Comparison of ENCODE assay signal across 12 mouse cellular contexts in the genomic region with DNA sequence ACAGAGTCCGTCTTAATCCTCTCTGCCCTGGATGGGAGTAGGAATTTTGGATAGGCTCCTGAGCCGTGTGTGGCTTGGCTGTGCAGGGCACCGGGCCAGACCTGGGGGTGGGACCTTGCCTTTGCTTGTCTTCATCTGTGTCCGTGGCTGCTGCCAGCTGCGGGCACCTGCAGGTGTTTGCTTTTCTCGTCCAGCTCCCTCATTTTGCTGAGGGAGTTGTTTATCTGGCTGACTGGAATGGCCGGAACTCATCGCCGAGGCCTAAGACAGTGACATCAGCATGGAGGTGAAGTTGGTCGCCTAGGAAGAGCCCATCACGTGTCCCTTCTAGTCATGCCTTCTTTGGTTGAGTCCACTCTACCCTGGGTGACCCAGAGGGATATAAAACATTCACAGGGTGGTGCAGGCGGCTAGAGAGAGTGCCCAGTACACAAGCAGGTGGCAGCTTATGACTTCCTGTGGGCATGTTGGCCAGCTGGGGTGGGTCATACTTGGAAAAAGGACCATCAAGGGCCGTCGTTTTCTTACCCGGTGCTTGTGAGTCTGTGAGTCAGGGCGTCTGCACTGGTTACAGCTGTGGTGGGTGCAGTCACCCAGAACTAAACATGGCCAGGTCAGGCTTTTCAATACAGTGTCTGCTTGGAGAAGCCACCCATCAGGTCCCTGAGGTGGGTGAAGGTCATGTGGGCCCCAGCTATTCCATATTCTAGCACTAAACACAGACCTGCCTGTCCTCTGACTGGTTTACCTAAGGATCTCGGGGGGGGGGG. TPM values are rescaled to one million over a fixed set of nuclear protein-coding genes. Genes with fewer than 3 reads are reported as not detected.
DNase-seq lines count a peak whose midpoint lies in the region; ATAC-seq lines count a peak whose summit lies in the region.
"Had no signal": no experiment of that assay in that cellular context is flagged by ENCODE, and none has a peak within 500 bp of the region (broad histone marks: within the 10 kb centered on the region; RNA-seq: fewer than 3 reads in every experiment).

No protein-coding gene starts in this region.

- peaks cover 57% of the 10 kb centered on the region for H3K4me1 ChIP-seq in forebrain, embryonic 16.5 days (replicated peaks; ENCODE audit: control insufficient read depth, insufficient read depth, low read length)
- H3K4me1 ChIP-seq in kidney, embryonic 15.5 days, result peaks cover 99% of the 10 kb centered on the region
- peaks cover 75% of the 10 kb centered on the region for H3K4me1 ChIP-seq in stomach, embryonic 14.5 days (ENCODE audit: control insufficient read depth, insufficient read depth, low read length)

- H3K27me3 ChIP-seq in forebrain, embryonic 16.5 days (replicated peaks; ENCODE audit: control insufficient read depth, insufficient read depth, low read length), result no peaks in the 10 kb centered on the region
- no peaks in the 10 kb centered on the region for H3K27me3 ChIP-seq in kidney, embryonic 15.5 days
- no peaks in the 10 kb centered on the region for H3K27me3 ChIP-seq in stomach, embryonic 14.5 days (ENCODE audit: control insufficient read depth, insufficient read depth, low read length)

- H3K4me3 ChIP-seq in forebrain, embryonic 16.5 days (replicated peaks; ENCODE audit: low read length), result no peak overlapping the region
- no peak overlapping the region for H3K4me3 ChIP-seq in kidney, embryonic 15.5 days (replicated peaks)
- no peak overlapping the region for H3K4me3 ChIP-seq in stomach, embryonic 14.5 days (ENCODE audit: low read depth, low read length)

- H3K27ac ChIP-seq in forebrain, embryonic 16.5 days (ENCODE audit: low read length), result peak overlapping the region; percentile 46; the same call in 1 of the 2 replicates
- H3K27ac ChIP-seq in kidney, embryonic 15.5 days, result peak overlapping the region; percentile 87
- peak overlapping the region; percentile 11; the same call in 1 of the 2 replicates for H3K27ac ChIP-seq in stomach, embryonic 14.5 days (ENCODE audit: low read length)

- 75% methylated on average over 17 of the region's 17 CpGs for WGBS in forebrain, embryonic 16.5 days
- WGBS in kidney, embryonic 15.5 days, result 64% methylated on average over 17 of the region's 17 CpGs
- WGBS in stomach, embryonic 14.5 days, result 72% methylated on average over 17 of the region's 17 CpGs

- peak; percentile 40 to 52 for DNase-seq in lung, adult 18-20 months
- no peak for DNase-seq in lung, postnatal 36 days
- DNase-seq in right cerebral cortex, postnatal 4 days, result no peak
- no peak for DNase-seq in cerebellum, adult 18-20 months
- DNase-seq: adrenal gland, postnatal 25 days had no signal

- no peak overlapping the region for H3K4me2 ChIP-seq in forebrain, embryonic 16.5 days (ENCODE audit: low read length)
- H3K4me2 ChIP-seq in kidney, embryonic 15.5 days, result no peak overlapping the region
- no peak overlapping the region for H3K4me2 ChIP-seq in stomach, embryonic 14.5 days (replicated peaks; ENCODE audit: low read depth, low read length)

- ATAC-seq in forebrain, embryonic 16.5 days, result no peak
- no peak for ATAC-seq in kidney, embryonic 15.5 days (replicated peaks; ENCODE audit: low FRiP score)
- no peak for ATAC-seq in stomach, embryonic 14.5 days (ENCODE audit: insufficient number of reproducible peaks, insufficient read depth, low FRiP score, low read depth)
- ATAC-seq in erythroid progenitor cell, adult 5-6 weeks (replicated peaks; ENCODE audit: low FRiP score, poor library complexity, severe bottlenecking), result no peak

- H3K9ac ChIP-seq in forebrain, embryonic 16.5 days (replicated peaks; ENCODE audit: low read depth, low read length), result peak overlapping the region; percentile 45; the same call in 1 of the 2 replicates
- H3K9ac ChIP-seq in kidney, embryonic 15.5 days, result no peak overlapping the region
- no peak overlapping the region for H3K9ac ChIP-seq in stomach, embryonic 14.5 days (replicated peaks; ENCODE audit: low read depth, low read length)

- H3K9me3 ChIP-seq in forebrain, embryonic 16.5 days (ENCODE audit: control insufficient read depth, low read length), result no peaks in the 10 kb centered on the region
- H3K9me3 ChIP-seq in kidney, embryonic 15.5 days (replicated peaks), result no peaks in the 10 kb centered on the region
- H3K9me3 ChIP-seq in stomach, embryonic 14.5 days (ENCODE audit: control insufficient read depth, low read depth, low read length), result no peaks in the 10 kb centered on the region
- H3K9me3 ChIP-seq: G1E had no signal

- peaks cover 7% of the 10 kb centered on the region for H3K36me3 ChIP-seq in forebrain, embryonic 16.5 days (ENCODE audit: control insufficient read depth, insufficient read depth)
- H3K36me3 ChIP-seq in kidney, embryonic 15.5 days, result peaks cover 59% of the 10 kb centered on the region
- peaks cover 37% of the 10 kb centered on the region for H3K36me3 ChIP-seq in stomach, embryonic 14.5 days (ENCODE audit: control insufficient read depth, insufficient read depth, low read length)

RNA-seq across cellular contexts. Expression of a gene that starts 15.1 kb away (rescaled TPM):
- 140 and 159 TPM in 2 replicates for polyA plus RNA-seq in forebrain, embryonic 16.5 days (2015; fragmentation: Nextera tagmentation; extraction: Ambion mirVana)
- 104 and 108 TPM in 2 replicates for polyA plus RNA-seq in kidney, embryonic 15.5 days (2015; fragmentation: Nextera tagmentation; extraction: Ambion mirVana)
- 73.2 and 82.0 TPM in 2 replicates for polyA plus RNA-seq in stomach, embryonic 14.5 days (2014; fragmentation: Nextera tagmentation; extraction: Ambion mirVana)
- total RNA-seq in erythroid progenitor cell, adult 5-6 weeks (2015; ENCODE audit: low replicate concordance), result 28.9 and 33.5 TPM in 2 replicates
- total RNA-seq in erythroid progenitor cell, adult 5-6 weeks (2017; ENCODE audit: low replicate concordance), result 14.8 and 57.0 TPM in 2 replicates

RNA-seq across cellular contexts. Expression of a gene that starts 26.6 kb away (rescaled TPM):
- polyA plus RNA-seq in forebrain, embryonic 16.5 days (2015; fragmentation: Nextera tagmentation; extraction: Ambion mirVana), result 21.1 and 24.1 TPM in 2 replicates
- 7.4 and 7.5 TPM in 2 replicates for polyA plus RNA-seq in kidney, embryonic 15.5 days (2015; fragmentation: Nextera tagmentation; extraction: Ambion mirVana)
- 6.4 and 8.3 TPM in 2 replicates for polyA plus RNA-seq in stomach, embryonic 14.5 days (2014; fragmentation: Nextera tagmentation; extraction: Ambion mirVana)
- total RNA-seq in erythroid progenitor cell, adult 5-6 weeks (2015; ENCODE audit: low replicate concordance), result not detected in 2 replicates
- total RNA-seq in erythroid progenitor cell, adult 5-6 weeks (2017; ENCODE audit: low replicate concordance), result not detected in 2 replicates
- polyA plus RNA-seq: G1E had no signal

RNA-seq across cellular contexts. Expression of a gene that starts 31.7 kb away (rescaled TPM):
- 298 and 306 TPM in 2 replicates for polyA plus RNA-seq in forebrain, embryonic 16.5 days (2015; fragmentation: Nextera tagmentation; extraction: Ambion mirVana)
- polyA plus RNA-seq in kidney, embryonic 15.5 days (2015; fragmentation: Nextera tagmentation; extraction: Ambion mirVana), result 565 and 652 TPM in 2 replicates
- polyA plus RNA-seq in stomach, embryonic 14.5 days (2014; fragmentation: Nextera tagmentation; extraction: Ambion mirVana), result 774 and 780 TPM in 2 replicates
- total RNA-seq in erythroid progenitor cell, adult 5-6 weeks (2015; ENCODE audit: low replicate concordance), result 324 and 337 TPM in 2 replicates
- total RNA-seq in erythroid progenitor cell, adult 5-6 weeks (2017; ENCODE audit: low replicate concordance), result 331 and 402 TPM in 2 replicates

RNA-seq across cellular contexts. Expression of a gene that starts 38.2 kb away (rescaled TPM):
- polyA plus RNA-seq in forebrain, embryonic 16.5 days (2015; fragmentation: Nextera tagmentation; extraction: Ambion mirVana), result 0.57 and 0.85 TPM in 2 replicates
- polyA plus RNA-seq in kidney, embryonic 15.5 days (2015; fragmentation: Nextera tagmentation; extraction: Ambion mirVana), result 0.62 and 0.67 TPM in 2 replicates
- polyA plus RNA-seq in stomach, embryonic 14.5 days (2014; fragmentation: Nextera tagmentation; extraction: Ambion mirVana), result 0.43 and 0.59 TPM in 2 replicates
- total RNA-seq in erythroid progenitor cell, adult 5-6 weeks (2015; ENCODE audit: low replicate concordance), result not detected in 2 replicates
- not detected in 2 replicates for total RNA-seq in erythroid progenitor cell, adult 5-6 weeks (2017; ENCODE audit: low replicate concordance)
- total RNA-seq: adrenal gland, postnatal 25 days; gastrocnemius, adult 8-10 months had no signal
- polyA plus RNA-seq: large intestine, adult 2 months had no signal

RNA-seq across cellular contexts. Expression of a gene that starts 47.6 kb away (rescaled TPM):
- polyA plus RNA-seq in forebrain, embryonic 16.5 days (2015; fragmentation: Nextera tagmentation; extraction: Ambion mirVana), result 17.1 and 19.5 TPM in 2 replicates
- polyA plus RNA-seq in kidney, embryonic 15.5 days (2015; fragmentation: Nextera tagmentation; extraction: Ambion mirVana), result 19.2 and 19.5 TPM in 2 replicates
- 14.2 and 16.8 TPM in 2 replicates for polyA plus RNA-seq in stomach, embryonic 14.5 days (2014; fragmentation: Nextera tagmentation; extraction: Ambion mirVana)
- 8.3 and 13.8 TPM in 2 replicates for total RNA-seq in erythroid progenitor cell, adult 5-6 weeks (2015; ENCODE audit: low replicate concordance)
- total RNA-seq in erythroid progenitor cell, adult 5-6 weeks (2017; ENCODE audit: low replicate concordance), result 8.8 and 19.1 TPM in 2 replicates

Comparison
In these comparisons a context has a peak if more than half of its experiments do, and no peak if none do; other contexts are left out.
1. DNase-seq: peak in lung, adult 18-20 months (2 of 2); none in lung, postnatal 36 days (single experiment), right cerebral cortex, postnatal 4 days (single experiment) and cerebellum, adult 18-20 months (0 of 2).
2. H3K27ac ChIP-seq: peak in every context shown above with its lines; median percentile 87 in kidney, embryonic 15.5 days; 46 in forebrain, embryonic 16.5 days; 11 in stomach, embryonic 14.5 days.